Mouse (Mus musculus) forebrain, embryonic 15.5 days (tissue): ENCODE measurements around the gene Alox5. TPM values are rescaled to one million over a fixed set of nuclear protein-coding genes. Genes with fewer than 3 reads are reported as not detected.

Experiments
- ATAC-seq: fragments of 200-750 bp; cut with Nextera tagmentation; replicated peaks from 2 replicates; pipeline ENCODE4 v1.8.0; 2017; ENCODE audit warnings: mild to moderate bottlenecking, moderate TSS enrichment, moderate library complexity
- H3K27ac ChIP-seq: fragments of 300-500 bp; sonication (generic); replicated peaks from 2 replicates; pipeline ENCODE4 v1.5.1; 2015; ENCODE audit warnings: mild to moderate bottlenecking, inconsistent platforms
- H3K27me3 ChIP-seq: fragments of 300-500 bp; sonication (generic); 2 replicates; pipeline ENCODE4 v1.6.1; 2015; ENCODE audit warnings: inconsistent platforms
- H3K36me3 ChIP-seq: fragments of 300-500 bp; sonication (generic); 2 replicates; pipeline ENCODE4 v1.6.1; 2015; ENCODE audit warnings: mild to moderate bottlenecking, inconsistent platforms
- H3K4me1 ChIP-seq: fragments of 300-500 bp; sonication (generic); 2 replicates; pipeline ENCODE4 v1.6.1; 2015; ENCODE audit warnings: inconsistent platforms
- H3K4me2 ChIP-seq: fragments of 300-500 bp; sonication (generic); replicated peaks from 2 replicates; pipeline ENCODE4 v1.6.1; 2015; ENCODE audit warnings: mild to moderate bottlenecking, inconsistent platforms
- H3K4me3 ChIP-seq: fragments of 300-500 bp; sonication (generic); 2 replicates; pipeline ENCODE4 v1.5.1; 2015; ENCODE audit warnings: mild to moderate bottlenecking, inconsistent platforms
- H3K9ac ChIP-seq: fragments of 300-500 bp; sonication (generic); replicated peaks from 2 replicates; pipeline ENCODE4 v1.6.1; 2015; ENCODE audit warnings: mild to moderate bottlenecking, inconsistent platforms
- H3K9me3 ChIP-seq: fragments of 300-500 bp; sonication (generic); 2 replicates; pipeline ENCODE4 v1.6.1; 2016; ENCODE audit warnings: inconsistent platforms
- WGBS: fragments of 180-500 bp; shearing (Covaris S2); methylation state at CpG from one replicate; pipeline ENCODE4 v1.1.7; 2015; ENCODE audit warnings: mixed read lengths; 5-methylcytosine and 5-hydroxymethylcytosine counted together
- polyA plus RNA-seq: library from polyadenylated mRNA; unstranded; fragments of >200 nt; fragmentation: Nextera tagmentation; extraction: Ambion mirVana; gene quantifications from 2 replicates; pipeline ENCODE4 v1.2.1, GENCODE M21; 2015

Gene Alox5
- polyA plus RNA-seq, 1 experiment from 2014 or later, result 0.34 TPM

GRCm38 (mm10) chr6:116398136-116398535, 62.8 kb downstream of the Alox5 start:
- 20% methylated on average over 2 of the region's 2 CpGs for WGBS
- H3K27me3 ChIP-seq, result no peaks in the 10 kb centered on the region
- H3K4me3 ChIP-seq, result no peak overlapping the region
- no peak overlapping the region for H3K4me2 ChIP-seq
- peaks cover 16% of the 10 kb centered on the region for H3K4me1 ChIP-seq
- peak overlapping the region; percentile 61 for H3K27ac ChIP-seq
- H3K9ac ChIP-seq, result no peak overlapping the region
- ATAC-seq, result no peak
- no peaks in the 10 kb centered on the region for H3K36me3 ChIP-seq
- no peaks in the 10 kb centered on the region for H3K9me3 ChIP-seq

GRCm38 (mm10) chr6:116397621-116398020, 63.4 kb downstream of the Alox5 start:
- 3% methylated on average over 6 of the region's 6 CpGs for WGBS
- no peak overlapping the region for H3K9ac ChIP-seq
- H3K27me3 ChIP-seq, result no peaks in the 10 kb centered on the region
- H3K4me3 ChIP-seq, result no peak overlapping the region
- H3K36me3 ChIP-seq, result no peaks in the 10 kb centered on the region
- H3K27ac ChIP-seq, result peak overlapping the region; percentile 61
- H3K4me2 ChIP-seq, result no peak overlapping the region
- peaks cover 16% of the 10 kb centered on the region for H3K4me1 ChIP-seq
- no peaks in the 10 kb centered on the region for H3K9me3 ChIP-seq
- ATAC-seq, result peak; percentile 66

GRCm38 (mm10) chr6:116394916-116395648, 65.9 kb downstream of the Alox5 start:
- no peak for ATAC-seq
- H3K4me2 ChIP-seq, result no peak overlapping the region
- no peaks in the 10 kb centered on the region for H3K27me3 ChIP-seq
- H3K9ac ChIP-seq, result no peak overlapping the region
- H3K9me3 ChIP-seq, result no peaks in the 10 kb centered on the region
- H3K27ac ChIP-seq, result no peak overlapping the region
- 85% methylated on average over 2 of the region's 2 CpGs for WGBS
- H3K4me1 ChIP-seq, result peaks cover 16% of the 10 kb centered on the region
- H3K36me3 ChIP-seq, result no peaks in the 10 kb centered on the region
- H3K4me3 ChIP-seq, result no peak overlapping the region

- Histone ChIP-seq H3K4me2 (no peak overlapping the region), H3K9ac (no peak overlapping the region), H3K9me3 (no peaks in the 10 kb centered on the region), H3K4me3 (no peak overlapping the region), H3K36me3 (no peaks in the 10 kb centered on the region), H3K27me3 (no peaks in the 10 kb centered on the region), H3K27ac (no peak overlapping the region), H3K4me1 (peaks cover 12% of the 10 kb centered on the region)
- no peak for ATAC-seq
Observed at GRCm38 (mm10) chr6:116389481-116389880, 71.5 kb downstream of the Alox5 start.

GRCm38 (mm10) chr6:116388068-116388467, 72.9 kb downstream of the Alox5 start:
- Histone ChIP-seq H3K36me3 (no peaks in the 10 kb centered on the region), H3K9me3 (no peaks in the 10 kb centered on the region), H3K4me3 (no peak overlapping the region), H3K4me1 (peaks cover 19% of the 10 kb centered on the region), H3K27ac (no peak overlapping the region), H3K27me3 (no peaks in the 10 kb centered on the region), H3K9ac (no peak overlapping the region), H3K4me2 (no peak overlapping the region)
- ATAC-seq, result no peak
- WGBS, result 98% methylated on average over 1 of the region's 1 CpGs

GRCm38 (mm10) chr6:116386506-116386905, 74.5 kb downstream of the Alox5 start:
- 43% methylated on average over 3 of the region's 3 CpGs for WGBS
- Histone ChIP-seq H3K4me1 (peaks cover 23% of the 10 kb centered on the region), H3K36me3 (no peaks in the 10 kb centered on the region), H3K27ac (no peak overlapping the region), H3K4me2 (no peak overlapping the region), H3K4me3 (no peak overlapping the region), H3K9ac (no peak overlapping the region), H3K27me3 (no peaks in the 10 kb centered on the region), H3K9me3 (no peaks in the 10 kb centered on the region)
- ATAC-seq, result no peak

- Histone ChIP-seq H3K4me3 (no peak overlapping the region), H3K27ac (peak overlapping the region; percentile 31; the same call in 1 of the 2 replicates), H3K9ac (no peak overlapping the region), H3K36me3 (no peaks in the 10 kb centered on the region), H3K4me1 (peaks cover 23% of the 10 kb centered on the region), H3K4me2 (no peak overlapping the region), H3K27me3 (no peaks in the 10 kb centered on the region), H3K9me3 (no peaks in the 10 kb centered on the region)
- peak; percentile 71; the same call in 1 of the 2 replicates for ATAC-seq
- WGBS, result 26% methylated on average over 4 of the region's 4 CpGs
Observed at GRCm38 (mm10) chr6:116386045-116386415, 74.9 kb downstream of the Alox5 start.

GRCm38 (mm10) chr6:116385194-116386044, 75.6 kb downstream of the Alox5 start:
- peak overlapping the region; percentile 31; the same call in 1 of the 2 replicates for H3K27ac ChIP-seq
- H3K9me3 ChIP-seq, result no peaks in the 10 kb centered on the region
- H3K4me1 ChIP-seq, result peaks cover 23% of the 10 kb centered on the region
- no peak overlapping the region for H3K4me3 ChIP-seq
- peak; percentile 29; the same call in 1 of the 2 replicates for ATAC-seq
- no peak overlapping the region for H3K9ac ChIP-seq
- WGBS, result 21% methylated on average over 5 of the region's 5 CpGs
- no peak overlapping the region for H3K4me2 ChIP-seq
- H3K36me3 ChIP-seq, result no peaks in the 10 kb centered on the region
- H3K27me3 ChIP-seq, result no peaks in the 10 kb centered on the region

- H3K36me3 ChIP-seq, result no peaks in the 10 kb centered on the region
- H3K4me2 ChIP-seq, result no peak overlapping the region
- H3K9ac ChIP-seq, result no peak overlapping the region
- H3K4me3 ChIP-seq, result no peak overlapping the region
- no peak for ATAC-seq
- WGBS, result 58% methylated on average over 10 of the region's 10 CpGs
- H3K27me3 ChIP-seq, result no peaks in the 10 kb centered on the region
- H3K27ac ChIP-seq, result no peak overlapping the region
- H3K9me3 ChIP-seq, result no peaks in the 10 kb centered on the region
- H3K4me1 ChIP-seq, result peaks cover 23% of the 10 kb centered on the region
Observed at GRCm38 (mm10) chr6:116383582-116383981, 77.4 kb downstream of the Alox5 start.

GRCm38 (mm10) chr6:116381605-116382004, 79.4 kb downstream of the Alox5 start:
- Histone ChIP-seq H3K4me1 (peaks cover 23% of the 10 kb centered on the region), H3K27me3 (no peaks in the 10 kb centered on the region), H3K27ac (no peak overlapping the region), H3K4me3 (no peak overlapping the region), H3K36me3 (0 out of 2 replicates have a peak, but pooled peaks cover 3% of the 10 kb centered on the region), H3K4me2 (no peak overlapping the region), H3K9ac (no peak overlapping the region), H3K9me3 (no peaks in the 10 kb centered on the region)
- no peak for ATAC-seq
- WGBS, result 67% methylated on average over 2 of the region's 2 CpGs

GRCm38 (mm10) chr6:116380157-116380556, 80.8 kb downstream of the Alox5 start:
- no peak overlapping the region for H3K27ac ChIP-seq
- H3K36me3 ChIP-seq, result 0 out of 2 replicates have a peak, but pooled peaks cover 3% of the 10 kb centered on the region
- peaks cover 12% of the 10 kb centered on the region for H3K4me1 ChIP-seq
- H3K27me3 ChIP-seq, result no peaks in the 10 kb centered on the region
- 56% methylated on average over 3 of the region's 3 CpGs for WGBS
- no peaks in the 10 kb centered on the region for H3K9me3 ChIP-seq
- H3K9ac ChIP-seq, result no peak overlapping the region
- ATAC-seq, result no peak
- no peak overlapping the region for H3K4me2 ChIP-seq
- H3K4me3 ChIP-seq, result no peak overlapping the region

GRCm38 (mm10) chr6:116378892-116379291, 82.1 kb downstream of the Alox5 start:
- no peak for ATAC-seq
- Histone ChIP-seq H3K27ac (no peak overlapping the region), H3K9ac (no peak overlapping the region), H3K27me3 (no peaks in the 10 kb centered on the region), H3K4me1 (peaks cover 11% of the 10 kb centered on the region), H3K4me3 (no peak overlapping the region), H3K9me3 (no peaks in the 10 kb centered on the region), H3K36me3 (0 out of 2 replicates have a peak, but pooled peaks cover 3% of the 10 kb centered on the region), H3K4me2 (no peak overlapping the region)
- WGBS, result 89% methylated on average over 7 of the region's 7 CpGs
